Mouse (Mus musculus): ENCODE results near the gene Adprm. TPM values are rescaled to one million over a fixed set of nuclear protein-coding genes. Genes with fewer than 3 reads are reported as not detected.
A peak's percentile ranks its signal among the peaks of the same experiment; 100 is the strongest.
"Not testable (repeated sequence)": the region's sequence is repeated elsewhere in the genome, so short reads cannot be mapped to it uniquely, and the experiment has no call there.

Gene Adprm
- total RNA-seq (2021) = 18.6 and 20.5 TPM in 2 replicates
- long read RNA-seq, experiment 1, transcript Adprm-201 (5 exons, 1,283 nt) = major isoform, 12 of 27 reads
- long read RNA-seq, experiment 1, partial matches to known transcripts = 2 of 27 reads
- long read RNA-seq, experiment 1, other reads (novel, unspliced or antisense) = 13 of 27 reads
- long read RNA-seq, experiment 2, transcript Adprm-201 (5 exons, 1,283 nt) = major isoform, 11 of 27 reads
- long read RNA-seq, experiment 2, partial matches to known transcripts = 3 of 27 reads
- long read RNA-seq, experiment 2, other reads (novel, unspliced or antisense) = 11 of 27 reads

GRCm38 (mm10) chr11:67052321-67052952, at the start of gene Adprm, which contains the start of gene Sco1:
Adprm (minus strand) TSS chr11:67052594.
Sco1 (plus strand) TSS chr11:67052670.
- peak; percentile 94 for DNase-seq

- DNase-seq = peak; percentile 70
Observed at GRCm38 (mm10) chr11:67101713-67102112, 49.3 kb upstream of the Adprm start.

GRCm38 (mm10) chr11:67100169-67100568, 47.8 kb upstream of the Adprm start:
- DNase-seq = peak; percentile 51

DNA sequence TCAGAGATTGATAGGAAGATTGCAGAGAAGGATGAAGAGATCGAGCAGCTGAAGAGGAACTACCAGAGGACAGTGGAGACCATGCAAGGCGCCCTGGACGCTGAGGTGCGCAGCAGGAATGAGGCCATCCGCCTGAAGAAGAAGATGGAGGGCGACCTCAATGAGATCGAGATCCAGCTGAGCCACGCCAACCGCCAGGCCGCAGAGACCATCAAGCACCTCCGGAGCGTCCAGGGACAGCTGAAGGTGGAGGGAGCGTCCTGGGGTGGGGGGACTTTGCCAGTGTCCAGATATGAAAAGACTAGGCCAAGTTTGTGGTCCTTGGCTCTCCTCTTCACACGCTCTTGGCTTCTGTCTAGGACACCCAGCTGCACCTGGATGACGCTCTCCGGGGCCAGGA, 46.8 kb upstream of the Adprm start:
- DNase-seq = no peak

DNA sequence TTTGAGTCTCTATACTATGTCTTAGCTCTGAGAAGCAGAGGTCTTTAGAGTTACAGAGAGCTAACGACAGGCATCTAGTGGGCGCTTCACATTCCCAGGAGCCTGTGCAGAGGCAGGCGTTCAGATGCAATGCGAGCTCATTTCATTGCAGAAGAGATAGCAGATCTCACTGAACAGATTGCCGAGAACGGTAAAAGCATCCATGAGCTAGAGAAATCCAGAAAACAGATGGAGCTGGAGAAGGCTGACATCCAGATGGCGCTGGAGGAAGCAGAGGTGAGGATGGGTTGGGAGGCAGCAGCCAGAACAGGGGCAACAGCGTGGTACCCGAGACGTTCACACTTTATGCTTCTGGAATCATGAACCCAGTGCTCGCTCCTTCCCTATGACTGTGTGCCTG, 46.0 kb upstream of the Adprm start:
- DNase-seq = no peak

GRCm38 (mm10) chr11:67097709-67098108, 45.3 kb upstream of the Adprm start:
- DNase-seq = no peak

GRCm38 (mm10) chr11:67094470-67094869, 42.1 kb upstream of the Adprm start:
- DNase-seq = no peak

DNA sequence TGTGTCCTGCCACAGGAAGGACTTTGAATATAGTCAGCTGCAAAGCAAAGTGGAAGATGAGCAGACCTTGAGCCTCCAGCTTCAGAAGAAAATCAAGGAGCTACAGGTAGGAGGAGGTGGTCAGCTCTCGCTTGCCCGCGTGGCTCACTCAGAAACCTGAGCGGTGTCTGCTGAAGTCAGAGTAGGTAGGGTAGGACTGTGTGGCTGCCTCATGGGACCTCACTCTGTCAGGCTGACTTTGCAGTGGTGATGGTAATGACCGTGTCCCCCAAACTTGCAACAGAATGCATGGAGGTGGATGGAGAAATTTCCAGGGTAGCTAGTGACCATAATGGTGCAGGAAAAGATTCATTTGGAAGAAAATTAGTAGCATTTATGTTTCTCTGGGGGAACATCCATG, 41.3 kb upstream of the Adprm start:
- DNase-seq = no peak

GRCm38 (mm10) chr11:67093201-67093600, 40.8 kb upstream of the Adprm start:
- DNase-seq = no peak

DNA sequence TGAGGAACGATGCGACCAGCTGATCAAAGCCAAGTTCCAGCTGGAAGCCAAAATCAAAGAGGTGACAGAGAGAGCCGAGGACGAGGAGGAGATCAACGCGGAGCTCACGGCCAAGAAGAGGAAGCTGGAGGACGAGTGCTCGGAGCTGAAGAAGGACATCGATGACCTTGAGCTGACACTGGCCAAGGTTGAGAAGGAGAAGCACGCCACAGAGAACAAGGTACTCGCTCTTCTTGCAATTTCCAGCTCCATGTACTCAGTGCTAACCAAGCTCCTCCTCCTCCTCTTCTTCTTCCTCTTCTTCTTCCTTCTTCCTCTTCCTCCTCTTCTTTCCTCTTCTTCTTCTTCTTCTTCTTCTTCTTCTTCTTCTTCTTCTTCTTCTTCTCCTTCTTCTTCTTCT, 40.0 kb upstream of the Adprm start:
- DNase-seq = not testable (repeated sequence)

- no peak for DNase-seq
Observed at GRCm38 (mm10) chr11:67087225-67087624, 34.8 kb upstream of the Adprm start.

DNA sequence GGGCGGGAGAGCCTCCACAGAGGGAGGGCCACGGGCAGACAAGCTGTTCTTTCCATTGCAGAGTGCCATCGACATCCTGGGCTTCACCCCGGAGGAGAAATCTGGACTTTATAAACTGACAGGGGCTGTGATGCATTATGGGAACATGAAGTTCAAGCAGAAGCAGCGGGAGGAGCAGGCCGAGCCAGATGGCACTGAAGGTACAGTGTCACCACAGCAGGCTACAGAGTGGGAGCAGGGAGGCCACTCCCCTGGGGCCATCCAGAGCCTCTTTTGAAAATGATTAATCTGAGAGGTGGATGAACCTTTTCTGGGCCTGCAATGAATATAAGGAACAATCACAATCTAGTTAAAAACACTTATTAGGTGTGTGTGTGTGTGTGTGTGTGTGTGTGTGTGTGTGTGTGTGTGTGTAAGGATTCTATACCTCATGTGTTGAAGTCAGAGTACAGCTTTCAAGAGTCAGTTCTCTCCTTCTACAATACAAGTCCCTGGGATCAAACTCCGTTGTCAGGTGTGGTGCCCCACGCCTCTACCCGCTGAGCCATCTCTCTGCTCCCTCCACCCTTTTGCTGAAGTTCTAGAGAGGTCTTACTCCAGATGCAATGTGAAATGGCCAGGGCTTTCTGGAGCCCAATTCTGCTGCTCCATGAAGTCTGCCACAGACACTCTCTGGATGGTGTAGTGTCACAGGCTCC, 34.2 kb upstream of the Adprm start:
- peak; percentile 16 for DNase-seq

DNA sequence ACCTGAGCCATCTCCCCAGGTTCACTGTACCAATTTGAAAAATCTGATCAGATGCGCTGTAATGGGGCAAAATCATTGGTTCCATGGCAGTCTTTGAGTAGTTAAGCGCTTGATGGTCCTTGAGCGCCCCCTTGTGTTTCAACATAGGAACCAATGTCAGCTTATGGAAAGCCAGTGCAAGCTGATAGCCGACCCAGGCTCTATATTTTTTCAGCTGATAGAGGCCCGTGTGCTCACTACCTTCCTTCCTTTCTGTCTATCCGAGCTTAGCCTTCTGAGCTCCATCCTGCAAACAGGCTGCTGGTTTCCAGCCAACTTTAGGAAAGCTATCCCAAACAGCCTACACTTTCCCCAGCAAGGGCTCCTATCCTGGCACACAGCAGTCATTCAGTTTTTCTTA, 33.1 kb upstream of the Adprm start:
- DNase-seq = peak; percentile 84

- DNase-seq = no peak
Observed at GRCm38 (mm10) chr11:67083712-67084340, 31.4 kb upstream of the Adprm start.

- DNase-seq = no peak
Observed at GRCm38 (mm10) chr11:67083239-67083638, 30.8 kb upstream of the Adprm start.

GRCm38 (mm10) chr11:67082793-67083192, 30.4 kb upstream of the Adprm start:
- DNase-seq = no peak

DNA sequence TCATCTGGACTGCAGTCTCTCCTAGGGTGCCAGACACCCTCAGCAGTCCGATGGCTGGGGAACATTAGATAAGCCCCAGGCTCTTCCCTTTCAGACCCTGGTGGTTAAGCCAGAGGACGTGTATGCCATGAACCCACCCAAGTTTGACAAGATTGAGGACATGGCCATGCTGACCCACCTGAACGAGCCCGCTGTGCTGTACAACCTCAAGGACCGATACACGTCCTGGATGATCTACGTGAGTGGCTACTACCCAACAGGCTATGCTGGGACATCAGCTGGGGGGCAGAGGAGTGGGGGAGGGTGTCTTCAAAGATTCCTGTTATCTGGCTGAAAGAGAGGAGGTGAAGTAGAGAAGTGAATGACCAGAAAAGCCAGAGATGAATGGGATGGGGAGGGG, 29.8 kb upstream of the Adprm start:
- DNase-seq = no peak

GRCm38 (mm10) chr11:67081125-67081649, 28.8 kb upstream of the Adprm start:
- DNase-seq = peak; percentile 62

GRCm38 (mm10) chr11:67080168-67080567, 27.8 kb upstream of the Adprm start:
- peak; percentile 71 for DNase-seq

GRCm38 (mm10) chr11:67079740-67080139, 27.3 kb upstream of the Adprm start:
- DNase-seq = no peak

DNA sequence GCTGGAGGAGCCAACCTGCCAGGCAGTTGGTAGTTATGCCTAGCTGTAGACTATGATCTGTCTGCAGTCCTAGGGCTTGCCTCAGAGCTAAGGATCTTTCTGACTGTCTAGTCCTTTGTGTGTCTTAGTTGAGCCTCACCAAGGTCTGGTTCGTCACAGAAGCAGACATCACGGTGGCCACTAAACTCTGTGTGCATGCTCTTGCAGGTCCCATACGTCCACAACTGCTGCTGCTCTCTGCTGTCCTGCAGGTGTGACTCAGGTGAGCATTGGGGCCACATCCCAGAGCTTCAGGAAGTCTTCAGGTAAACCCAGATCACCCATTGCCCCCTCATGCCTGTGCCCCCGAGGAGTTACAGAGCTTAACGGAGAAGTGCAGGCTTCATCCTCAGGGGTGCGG, 26.5 kb upstream of the Adprm start:
- no peak for DNase-seq

DNA sequence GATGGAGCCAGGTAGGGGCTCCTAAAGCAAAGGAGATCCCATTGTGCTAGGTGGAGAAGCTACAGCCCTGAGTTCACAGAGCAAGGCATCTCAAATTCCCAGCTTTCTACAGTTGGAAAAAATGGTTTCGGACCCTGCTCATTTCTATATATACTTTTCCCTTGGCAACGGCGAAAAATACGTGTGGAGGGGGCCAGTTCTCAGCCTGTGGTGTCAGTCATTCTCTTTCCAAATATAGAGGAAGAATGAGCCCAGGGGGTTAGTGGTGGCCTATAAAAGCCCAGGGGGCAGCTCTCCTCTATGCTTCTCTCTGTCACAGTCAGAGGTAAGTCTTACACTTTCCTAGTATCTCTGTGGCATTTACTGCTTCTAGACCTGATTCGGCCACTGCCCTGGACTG, 25.6 kb upstream of the Adprm start, which contains the start of gene Myh3:
Myh3 (plus strand) TSS at position 301 of the 400 bp plus-strand sequence.
- DNase-seq = no peak

- no peak for DNase-seq
Observed at GRCm38 (mm10) chr11:67077435-67077834, 25.0 kb upstream of the Adprm start.
